Mouse (Mus musculus): Measurements from ENCODE around the gene Tbp.

DNA sequence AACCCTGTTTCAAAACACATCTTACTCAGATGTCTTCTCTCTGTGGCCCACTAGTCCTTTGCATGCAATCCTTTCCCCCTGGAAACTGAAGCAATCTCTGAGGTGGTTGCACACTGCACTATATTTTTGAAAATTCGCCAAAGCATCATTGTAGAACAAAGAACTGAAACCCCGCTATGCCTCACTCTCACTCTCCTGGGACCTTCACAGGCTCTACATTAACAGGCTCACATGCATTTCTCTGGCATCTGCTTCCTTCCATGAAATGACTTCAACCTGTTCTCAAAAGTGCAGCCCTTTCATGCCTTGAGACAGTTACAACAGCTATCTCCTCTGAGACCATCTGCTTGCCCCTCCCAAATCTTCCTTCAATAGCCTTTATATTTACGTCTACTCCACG is 46.8 kb downstream of the Tbp start:
- TF ChIP-seq TAL1 (IDR thresholded peaks at IDR 0.05; ENCODE audit: low read length), result no peak
- no peak for TF ChIP-seq GATA1 (IDR thresholded peaks at IDR 0.05; ENCODE audit: low read length)
